Mouse (Mus musculus) ES-E14 (cell line): ENCODE results near the gene Phrf1.

Experiments
- HCFC1 ChIP-seq: IDR thresholded peaks from 2 replicates; pipeline ENCODE4 v1.6.1; 2012; ENCODE audit warnings: low read length, inconsistent platforms, borderline replicate concordance; ENCODE audit not compliant: insufficient read depth
- ZNF384 ChIP-seq: IDR thresholded peaks from 2 replicates; pipeline ENCODE4 v1.6.1; 2012; ENCODE audit warnings: low read depth, low read length, inconsistent platforms

- TF ChIP-seq HCFC1 (no peak), ZNF384 (no peak)
Observed at GRCm38 (mm10) chr7:141227796-141228195, 788 bp upstream of the Phrf1 start.
